Mouse (Mus musculus) embryonic facial prominence, embryonic 12.5 days (tissue): ENCODE data around the gene Cdc42ep4. TPM values are rescaled to one million over a fixed set of nuclear protein-coding genes. Genes with fewer than 3 reads are reported as not detected.

Experiments used
- ATAC-seq: fragments of 200-750 bp; cut with Nextera tagmentation; 2 replicates; pipeline ENCODE4 v1.8.0; 2017; ENCODE audit not compliant: insufficient number of reproducible peaks, insufficient read depth, low FRiP score, low TSS enrichment
- H3K27ac ChIP-seq: fragments of 300-500 bp; sonication (generic); 2 replicates; pipeline ENCODE4 v1.5.1; 2016; ENCODE audit warnings: mild to moderate bottlenecking
- H3K27me3 ChIP-seq: fragments of 300-500 bp; sonication (generic); 2 replicates; pipeline ENCODE4 v1.6.1; 2016; ENCODE audit warnings: mild to moderate bottlenecking, moderate library complexity
- H3K36me3 ChIP-seq: fragments of 300-500 bp; sonication (generic); 2 replicates; pipeline ENCODE4 v1.6.1; 2016; ENCODE audit warnings: mild to moderate bottlenecking
- H3K4me1 ChIP-seq: fragments of 300-500 bp; sonication (generic); 2 replicates; pipeline ENCODE4 v1.6.1; 2016
- H3K4me2 ChIP-seq: fragments of 300-500 bp; sonication (generic); replicated peaks from 2 replicates; pipeline ENCODE4 v1.6.1; 2016; ENCODE audit warnings: mild to moderate bottlenecking, moderate library complexity
- H3K4me3 ChIP-seq: fragments of 300-500 bp; sonication (generic); 2 replicates; pipeline ENCODE4 v1.5.1; 2016; ENCODE audit warnings: mild to moderate bottlenecking
- H3K9ac ChIP-seq: fragments of 300-500 bp; sonication (generic); 2 replicates; pipeline ENCODE4 v1.6.1; 2016; ENCODE audit warnings: mild to moderate bottlenecking, moderate library complexity
- H3K9me3 ChIP-seq: fragments of 300-500 bp; sonication (generic); 2 replicates; pipeline ENCODE4 v1.6.1; 2016; ENCODE audit warnings: mild to moderate bottlenecking, moderate library complexity
- WGBS: fragments of 180-500 bp; shearing (Covaris S2); methylation state at CpG from one replicate; pipeline ENCODE4 v1.1.7; 2016; 5-methylcytosine and 5-hydroxymethylcytosine counted together
- polyA plus RNA-seq: library from polyadenylated mRNA; unstranded; fragments of >200 nt; fragmentation: Nextera tagmentation; extraction: Ambion mirVana; gene quantifications from 2 replicates; pipeline ENCODE4 v1.2.1, GENCODE M21; 2016

The Cdc42ep4 gene
- polyA plus RNA-seq, 1 experiment from 2014 or later, result 116 TPM

DNA sequence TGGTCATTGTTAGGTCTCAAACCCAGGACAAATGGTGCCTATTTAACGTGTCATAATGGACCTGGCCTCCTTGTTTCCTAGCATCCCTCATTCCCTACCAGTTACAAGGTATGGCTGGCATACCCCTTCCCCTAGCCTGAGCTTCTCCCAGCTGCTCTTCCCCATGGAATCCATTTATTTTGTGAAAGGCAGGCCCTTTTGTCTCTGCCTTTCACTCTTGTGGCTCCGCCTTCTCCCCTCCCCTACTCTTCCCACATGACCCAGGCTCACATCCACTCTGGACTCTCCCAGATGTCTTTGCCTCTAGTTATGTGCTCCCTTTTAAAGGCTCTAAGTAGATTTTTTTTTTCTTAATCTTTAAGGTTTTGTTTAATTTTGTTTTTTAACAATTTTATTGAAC, 64.7 kb downstream of the Cdc42ep4 start:
- 70% methylated on average over 2 of the region's 2 CpGs for WGBS
- H3K9ac ChIP-seq, result no peak overlapping the region
- H3K36me3 ChIP-seq, result peaks cover 40% of the 10 kb centered on the region
- no peaks in the 10 kb centered on the region for H3K27me3 ChIP-seq
- H3K9me3 ChIP-seq, result no peaks in the 10 kb centered on the region
- peaks cover 21% of the 10 kb centered on the region for H3K4me1 ChIP-seq
- no peak overlapping the region for H3K27ac ChIP-seq
- no peak overlapping the region for H3K4me3 ChIP-seq
- H3K4me2 ChIP-seq, result no peak overlapping the region
- ATAC-seq, result no peak

DNA sequence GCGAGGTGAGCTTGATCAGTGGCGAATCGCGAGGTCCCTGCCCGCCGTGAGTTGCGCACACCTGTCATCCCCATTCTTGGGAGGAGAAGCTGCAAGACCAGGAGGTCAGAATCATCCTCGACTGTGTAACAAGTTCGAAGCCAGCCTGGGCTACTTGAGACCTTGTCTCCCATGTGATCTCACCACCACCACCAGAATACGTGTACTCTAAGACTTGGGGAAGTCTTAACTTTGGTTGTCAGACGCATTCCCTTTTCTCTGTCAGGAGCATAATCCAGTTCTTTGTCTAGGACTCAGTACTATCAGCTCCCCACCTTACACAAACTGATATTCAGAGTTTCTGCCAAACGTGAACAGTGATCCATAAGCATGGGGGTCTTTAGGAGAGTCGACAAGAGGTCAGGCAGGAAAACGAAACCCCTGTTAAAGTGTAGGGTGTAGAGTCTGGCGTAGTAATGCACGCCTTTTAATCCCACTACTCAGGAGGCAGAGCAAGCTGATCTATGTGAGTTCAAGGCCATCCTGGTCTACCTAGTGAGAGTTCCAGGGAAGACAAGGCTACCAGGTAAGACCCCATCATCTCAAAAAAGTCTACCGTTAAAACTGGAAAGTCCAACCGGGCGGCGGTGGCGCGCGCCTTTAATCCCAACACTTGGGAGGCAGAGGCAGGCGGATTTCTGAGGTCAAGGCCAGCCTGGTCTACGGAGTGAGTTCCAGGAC, 66.8 kb downstream of the Cdc42ep4 start:
- peak overlapping the region; percentile 97; the same call in 1 of the 2 replicates for H3K27ac ChIP-seq
- peaks cover 22% of the 10 kb centered on the region for H3K36me3 ChIP-seq
- peak overlapping the region; percentile 93 for H3K9ac ChIP-seq
- WGBS, result 43% methylated on average over 25 of the region's 25 CpGs
- no peaks in the 10 kb centered on the region for H3K27me3 ChIP-seq
- peak overlapping the region; percentile 99 for H3K4me3 ChIP-seq
- ATAC-seq, result no peak
- H3K4me2 ChIP-seq, result peak overlapping the region; percentile 81
- H3K9me3 ChIP-seq, result no peaks in the 10 kb centered on the region
- H3K4me1 ChIP-seq, result peaks cover 26% of the 10 kb centered on the region

DNA sequence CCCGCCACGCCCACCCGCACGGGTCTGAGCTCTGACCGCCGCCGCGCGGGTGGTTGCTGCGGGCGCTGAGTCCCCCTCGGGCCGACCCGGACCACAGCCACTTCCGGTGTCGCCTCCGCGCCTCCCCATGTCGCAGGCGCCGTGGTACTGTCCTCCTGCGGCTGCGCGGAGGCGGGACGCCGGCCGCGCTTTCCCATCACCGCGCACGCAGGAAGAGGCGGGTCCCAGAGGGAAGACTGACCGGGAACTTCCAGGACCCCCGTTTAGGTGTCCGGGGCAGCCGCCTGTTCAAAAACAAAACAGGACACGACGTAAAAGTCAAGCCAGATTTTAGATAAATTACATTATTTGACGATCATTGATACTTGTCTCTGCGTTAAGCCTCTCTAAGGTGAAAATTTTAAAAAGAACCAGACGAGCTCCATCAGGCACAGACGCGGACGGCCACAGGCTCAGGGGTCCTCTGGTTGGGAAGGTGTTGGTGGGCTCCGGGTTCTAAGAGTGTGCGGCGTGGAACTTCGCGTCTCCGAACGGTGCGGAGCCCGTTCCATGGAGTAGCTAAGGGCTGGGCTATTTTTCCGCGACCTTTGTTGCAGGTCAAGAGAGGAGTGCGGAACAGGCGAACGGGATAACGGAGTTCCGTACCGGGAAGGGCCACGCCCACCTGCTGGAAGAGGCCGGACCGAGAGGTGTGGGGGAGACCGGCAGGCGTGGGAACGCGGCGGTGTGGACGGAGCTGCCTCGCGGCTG, 67.5 kb downstream of the Cdc42ep4 start, which contains the start of the genes Fam104a and D11Wsu47e:
Fam104a (minus strand) TSS at position 199 of the 750 bp plus-strand sequence.
D11Wsu47e (plus strand) TSS at position 456 of the 750 bp plus-strand sequence.
- Histone ChIP-seq H3K9ac (peak within 1 kb of the TSS; percentile 93), H3K27me3 (no peaks in the 10 kb centered on the region), H3K9me3 (no peaks in the 10 kb centered on the region), H3K4me1 (peaks cover 26% of the 10 kb centered on the region), H3K4me3 (peak within 1 kb of the TSS; percentile 99), H3K4me2 (peak within 1 kb of the TSS; percentile 81), H3K36me3 (peaks cover 15% of the 10 kb centered on the region), H3K27ac (peak within 1 kb of the TSS; percentile 97)
- WGBS, result under 1% methylated on average over 72 of the region's 73 CpGs
- peak; percentile 89 for ATAC-seq

DNA sequence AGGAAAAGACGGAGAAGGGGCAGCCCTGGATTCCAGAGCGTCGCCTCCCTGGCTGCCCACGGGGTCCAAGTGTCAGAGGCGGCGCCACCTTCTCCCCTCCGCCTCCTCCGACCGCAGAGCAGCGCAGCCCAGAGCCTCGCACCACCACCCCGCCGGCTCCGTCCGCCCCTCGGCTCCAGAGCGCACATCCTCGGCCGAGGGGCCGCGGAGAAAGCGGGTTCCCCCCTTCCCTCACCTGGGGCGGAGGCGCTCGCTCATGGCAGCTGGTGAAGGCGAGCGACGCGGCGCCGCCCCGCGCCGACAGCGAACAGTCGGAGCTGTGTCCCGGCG, 68.1 kb downstream of the Cdc42ep4 start:
- Histone ChIP-seq H3K27ac (peak overlapping the region; percentile 97), H3K4me1 (peaks cover 26% of the 10 kb centered on the region), H3K4me3 (peak overlapping the region; percentile 99), H3K9me3 (no peaks in the 10 kb centered on the region), H3K36me3 (peaks cover 10% of the 10 kb centered on the region), H3K9ac (peak overlapping the region; percentile 93), H3K27me3 (no peaks in the 10 kb centered on the region), H3K4me2 (peak overlapping the region; percentile 81)
- ATAC-seq, result peak; percentile 68; the same call in 1 of the 2 replicates
- WGBS, result under 1% methylated on average over 32 of the region's 38 CpGs

GRCm38 (mm10) chr11:113682897-113683626, 68.6 kb downstream of the Cdc42ep4 start:
- H3K4me2 ChIP-seq, result peak overlapping the region; percentile 81
- peak overlapping the region; percentile 93 for H3K9ac ChIP-seq
- peaks cover 4% of the 10 kb centered on the region; the same call in 1 of the 2 replicates for H3K36me3 ChIP-seq
- peak; percentile 48 for ATAC-seq
- H3K4me1 ChIP-seq, result peaks cover 26% of the 10 kb centered on the region
- WGBS, result 2% methylated on average over 38 of the region's 38 CpGs
- H3K9me3 ChIP-seq, result no peaks in the 10 kb centered on the region
- H3K4me3 ChIP-seq, result peak overlapping the region; percentile 99
- no peaks in the 10 kb centered on the region for H3K27me3 ChIP-seq
- peak overlapping the region; percentile 97 for H3K27ac ChIP-seq

DNA sequence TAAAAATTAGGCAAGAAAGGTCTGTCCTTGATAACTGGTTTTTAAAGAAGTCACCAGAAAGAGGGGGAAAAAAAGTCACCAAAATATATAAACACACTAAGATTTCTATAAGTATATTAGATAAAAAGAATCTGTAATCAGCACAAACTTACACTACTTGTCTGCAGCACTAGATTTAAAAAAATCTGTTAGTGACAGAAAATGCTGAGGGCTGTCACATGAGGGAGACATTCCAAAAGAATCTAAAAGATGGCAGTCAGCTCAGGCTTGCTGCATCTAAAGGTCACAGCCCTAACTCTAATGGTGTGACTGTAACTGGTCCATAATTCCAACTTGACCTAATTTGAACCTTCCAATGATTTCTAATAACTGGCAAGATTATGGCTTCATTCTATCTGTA, 69.7 kb downstream of the Cdc42ep4 start:
- no peak overlapping the region for H3K4me3 ChIP-seq
- peaks cover 26% of the 10 kb centered on the region for H3K4me1 ChIP-seq
- H3K9me3 ChIP-seq, result no peaks in the 10 kb centered on the region
- no peak overlapping the region for H3K27ac ChIP-seq
- ATAC-seq, result no peak
- H3K27me3 ChIP-seq, result no peaks in the 10 kb centered on the region
- peak overlapping the region; percentile 81 for H3K4me2 ChIP-seq
- H3K9ac ChIP-seq, result no peak overlapping the region
- peaks cover 2% of the 10 kb centered on the region for H3K36me3 ChIP-seq

GRCm38 (mm10) chr11:113680954-113681353, 70.7 kb downstream of the Cdc42ep4 start:
- Histone ChIP-seq H3K4me2 (no peak overlapping the region), H3K27me3 (no peaks in the 10 kb centered on the region), H3K4me1 (peaks cover 22% of the 10 kb centered on the region), H3K27ac (no peak overlapping the region), H3K4me3 (no peak overlapping the region), H3K9ac (no peak overlapping the region), H3K9me3 (no peaks in the 10 kb centered on the region), H3K36me3 (peaks cover 12% of the 10 kb centered on the region)
- ATAC-seq, result no peak
- 87% methylated on average over 2 of the region's 2 CpGs for WGBS

DNA sequence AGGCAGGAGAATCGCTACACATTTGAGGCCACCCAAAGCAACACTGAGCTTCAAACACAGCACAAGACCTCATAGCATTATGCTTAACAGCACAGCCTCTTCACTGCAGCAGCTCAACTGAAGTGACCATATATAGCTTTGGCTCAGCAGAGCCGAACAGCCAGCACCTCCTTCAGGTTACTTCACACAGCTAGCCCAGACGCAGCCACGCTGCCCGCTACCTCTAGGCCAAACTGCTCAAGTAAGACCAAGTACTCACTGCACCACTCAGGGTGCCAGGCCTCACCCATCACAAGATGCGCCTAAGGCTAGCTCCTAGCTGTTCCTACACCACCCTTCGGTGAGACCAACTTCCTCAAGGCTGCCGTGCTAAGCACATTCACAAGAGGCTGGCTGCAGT, 73.3 kb downstream of the Cdc42ep4 start:
- 86% methylated on average over 8 of the region's 8 CpGs for WGBS
- peaks cover 11% of the 10 kb centered on the region for H3K4me1 ChIP-seq
- no peak for ATAC-seq
- no peak overlapping the region for H3K4me3 ChIP-seq
- no peak overlapping the region; the same call in 1 of the 2 replicates for H3K9ac ChIP-seq
- H3K9me3 ChIP-seq, result no peaks in the 10 kb centered on the region
- peaks cover 30% of the 10 kb centered on the region for H3K36me3 ChIP-seq
- H3K27ac ChIP-seq, result no peak overlapping the region
- H3K27me3 ChIP-seq, result no peaks in the 10 kb centered on the region
- H3K4me2 ChIP-seq, result no peak overlapping the region

- Histone ChIP-seq H3K27ac (no peak overlapping the region), H3K4me1 (peaks cover 8% of the 10 kb centered on the region), H3K9me3 (no peaks in the 10 kb centered on the region), H3K9ac (no peak overlapping the region), H3K4me3 (no peak overlapping the region), H3K36me3 (peaks cover 37% of the 10 kb centered on the region), H3K4me2 (no peak overlapping the region), H3K27me3 (no peaks in the 10 kb centered on the region)
- 95% methylated on average over 2 of the region's 2 CpGs for WGBS
- ATAC-seq, result no peak
Observed at GRCm38 (mm10) chr11:113677378-113677777, 74.3 kb downstream of the Cdc42ep4 start.
